Mouse (Mus musculus) urinary bladder, adult 2 months (tissue): ENCODE data around the gene Zfp462. TPM values are rescaled to one million over a fixed set of nuclear protein-coding genes. Genes with fewer than 3 reads are reported as not detected.
"Not testable (repeated sequence)": the region's sequence is repeated elsewhere in the genome, so short reads cannot be mapped to it uniquely, and the experiment has no call there.

Experiments
- DNase-seq: peaks from one replicate; pipeline ENCODE4 v3.0.0; 2022; ENCODE audit warnings: low spot score
- polyA plus RNA-seq: library from polyadenylated mRNA; depleted of rRNA; stranded (reverse); fragments of >200 nt; gene quantifications from 2 replicates; pipeline ENCODE4 v1.2.3, GENCODE M21; 2012

Gene Zfp462
- polyA plus RNA-seq, 1 experiment = 7.8 TPM

GRCm38 (mm10) chr4:54950866-54951265, 6.0 kb downstream of the Zfp462 start:
- no peak for DNase-seq

GRCm38 (mm10) chr4:54953657-54954395, 9.0 kb downstream of the Zfp462 start:
- no peak for DNase-seq

- no peak for DNase-seq
Observed at GRCm38 (mm10) chr4:54954455-54954854, 9.6 kb downstream of the Zfp462 start.

GRCm38 (mm10) chr4:54960776-54961175, 15.9 kb downstream of the Zfp462 start:
- DNase-seq = no peak

GRCm38 (mm10) chr4:54962141-54962540, 17.3 kb downstream of the Zfp462 start:
- DNase-seq = no peak

GRCm38 (mm10) chr4:54963551-54963950, 18.7 kb downstream of the Zfp462 start:
- DNase-seq = no peak

- no peak for DNase-seq
Observed at GRCm38 (mm10) chr4:54965169-54965695, 20.4 kb downstream of the Zfp462 start.

GRCm38 (mm10) chr4:54966161-54966806, 21.4 kb downstream of the Zfp462 start:
- no peak for DNase-seq

GRCm38 (mm10) chr4:54967166-54967565, 22.3 kb downstream of the Zfp462 start:
- no peak for DNase-seq

GRCm38 (mm10) chr4:54967721-54968120, 22.9 kb downstream of the Zfp462 start:
- DNase-seq = no peak

- DNase-seq = no peak
Observed at GRCm38 (mm10) chr4:54969671-54970295, 24.9 kb downstream of the Zfp462 start.

- DNase-seq = no peak
Observed at GRCm38 (mm10) chr4:54971386-54971785, 26.5 kb downstream of the Zfp462 start.

GRCm38 (mm10) chr4:54972096-54972495, 27.2 kb downstream of the Zfp462 start:
- DNase-seq = no peak

GRCm38 (mm10) chr4:54972827-54973560, 28.1 kb downstream of the Zfp462 start:
- DNase-seq = no peak

GRCm38 (mm10) chr4:54979771-54980472, 35.1 kb downstream of the Zfp462 start:
- no peak for DNase-seq

- DNase-seq = no peak
Observed at GRCm38 (mm10) chr4:54984502-54984901, 39.7 kb downstream of the Zfp462 start.

- DNase-seq = no peak
Observed at GRCm38 (mm10) chr4:54986671-54987070, 41.8 kb downstream of the Zfp462 start.

GRCm38 (mm10) chr4:54987256-54987655, 42.4 kb downstream of the Zfp462 start:
- DNase-seq = no peak

GRCm38 (mm10) chr4:54987926-54988325, 43.1 kb downstream of the Zfp462 start:
- no peak for DNase-seq

GRCm38 (mm10) chr4:54991973-54992372, 47.1 kb downstream of the Zfp462 start:
- DNase-seq = no peak

GRCm38 (mm10) chr4:54993001-54993400, 48.2 kb downstream of the Zfp462 start:
- not testable (repeated sequence) for DNase-seq
